Mouse (Mus musculus) lung, postnatal 0 days (tissue): ENCODE measurements around the gene Retreg1. TPM values are rescaled to one million over a fixed set of nuclear protein-coding genes. Genes with fewer than 3 reads are reported as not detected.

Experiments used
- ATAC-seq: fragments of 200-750 bp; cut with Nextera tagmentation; 2 replicates; pipeline ENCODE4 v1.8.0; 2017; ENCODE audit warnings: moderate library complexity
- DNase-seq: peaks from one replicate; pipeline ENCODE4 v3.0.0-alpha.2; 2016; ENCODE audit warnings: low spot score
- H3K27ac ChIP-seq: fragments of 300-500 bp; sonication (generic); 2 replicates; pipeline ENCODE4 v1.5.1; 2014; ENCODE audit warnings: antibody characterized with exemption, mild to moderate bottlenecking, low read length, mixed read lengths
- H3K27me3 ChIP-seq: fragments of 300-500 bp; sonication (generic); replicated peaks from 2 replicates; pipeline ENCODE4 v1.6.1; 2014; ENCODE audit warnings: low read length, mixed read lengths; ENCODE audit not compliant: insufficient read depth
- H3K36me3 ChIP-seq: fragments of 300-500 bp; sonication (generic); 2 replicates; pipeline ENCODE4 v1.6.1; 2014; ENCODE audit warnings: low read length, mixed read lengths; ENCODE audit not compliant: insufficient read depth
- H3K4me1 ChIP-seq: fragments of 300-500 bp; sonication (generic); 2 replicates; pipeline ENCODE4 v1.6.1; 2014; ENCODE audit warnings: antibody characterized with exemption, low read depth, low read length, mixed read lengths; ENCODE audit not compliant: insufficient read depth
- H3K4me2 ChIP-seq: fragments of 300-500 bp; sonication (generic); replicated peaks from 2 replicates; pipeline ENCODE4 v1.6.1; 2014; ENCODE audit warnings: low read depth, mild to moderate bottlenecking, low read length, moderate library complexity, mixed read lengths
- H3K4me3 ChIP-seq: fragments of 300-500 bp; sonication (generic); 2 replicates; pipeline ENCODE4 v1.5.1; 2014; ENCODE audit warnings: low read depth, low read length
- H3K9ac ChIP-seq: fragments of 300-500 bp; sonication (generic); replicated peaks from 2 replicates; pipeline ENCODE4 v1.6.1; 2014; ENCODE audit warnings: low read depth, mild to moderate bottlenecking
- H3K9me3 ChIP-seq: fragments of 300-500 bp; sonication (generic); 2 replicates; pipeline ENCODE4 v1.6.1; 2016; ENCODE audit warnings: low read length, mixed read lengths
- CTCF ChIP-seq: IDR thresholded peaks from 2 replicates; pipeline ENCODE4 v1.5.1; 2016; ENCODE audit warnings: antibody characterized with exemption, mild to moderate bottlenecking
- EP300 ChIP-seq: IDR thresholded peaks from 2 replicates; pipeline ENCODE4 v1.6.1; 2016; ENCODE audit warnings: antibody characterized with exemption, mild to moderate bottlenecking, control low read depth
- WGBS: fragments of 180-500 bp; shearing (Covaris S2); extraction: QIAGEN DNeasy Blood & Tissue Kit; methylation state at CpG from one replicate; pipeline ENCODE4 v1.1.7; 2014; 5-methylcytosine and 5-hydroxymethylcytosine counted together
- polyA plus RNA-seq: library from polyadenylated mRNA; unstranded; fragments of >200 nt; fragmentation: Nextera tagmentation; extraction: Ambion mirVana; gene quantifications from 2 replicates; pipeline ENCODE4 v1.2.1, GENCODE M21; 2015

Gene Retreg1
- polyA plus RNA-seq, 1 experiment from 2014 or later = 36.2 TPM

DNA sequence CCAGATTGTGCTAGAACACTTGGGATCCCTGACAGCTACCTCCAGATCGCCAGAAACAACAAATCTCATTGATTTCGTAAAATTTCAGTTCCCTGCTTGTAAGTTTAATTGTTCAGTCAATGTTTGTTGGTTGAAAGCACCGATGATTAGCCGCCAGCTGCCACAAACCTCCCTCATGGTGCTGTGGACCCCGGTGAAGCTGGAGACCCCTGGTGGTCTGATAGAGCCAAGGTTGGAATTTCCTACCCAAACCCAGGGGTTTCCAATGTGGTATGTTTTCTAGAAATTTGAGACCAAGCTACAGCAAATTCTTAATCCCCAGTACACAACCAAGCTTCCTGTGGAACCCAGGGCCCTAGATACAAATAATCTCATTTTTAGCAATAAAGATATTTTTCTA is 41.3 kb upstream of the Retreg1 start:
- no peak overlapping the region for H3K4me3 ChIP-seq
- no peak overlapping the region for H3K27ac ChIP-seq
- DNase-seq = no peak
- no peaks in the 10 kb centered on the region for H3K4me1 ChIP-seq
- no peaks in the 10 kb centered on the region for H3K27me3 ChIP-seq
- H3K9me3 ChIP-seq = no peaks in the 10 kb centered on the region
- H3K4me2 ChIP-seq = no peak overlapping the region
- peaks cover 52% of the 10 kb centered on the region for H3K36me3 ChIP-seq
- no peak overlapping the region for H3K9ac ChIP-seq
- no peak for ATAC-seq
- TF ChIP-seq CTCF (no peak), EP300 (no peak)
- WGBS = 83% methylated on average over 5 of the region's 5 CpGs

DNA sequence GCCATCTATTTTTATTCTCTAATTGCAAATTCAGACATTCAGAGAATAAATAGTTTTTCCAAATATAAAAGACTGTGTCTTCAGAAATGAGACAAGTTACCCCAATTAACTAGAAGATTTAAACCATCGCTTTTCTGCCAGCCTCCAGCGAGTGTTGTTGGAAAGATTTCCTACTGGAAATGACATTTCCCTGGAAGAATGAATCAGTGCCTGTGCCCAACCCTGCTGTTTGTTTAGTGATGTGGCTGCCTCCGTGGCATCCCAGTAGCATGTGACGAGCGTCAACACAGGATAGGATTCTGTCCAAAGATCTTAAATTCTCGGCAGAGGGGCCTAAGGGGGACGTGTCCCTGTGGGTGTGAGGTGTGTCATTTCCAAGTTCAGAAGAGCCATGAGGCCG is 40.8 kb upstream of the Retreg1 start:
- no peak overlapping the region for H3K27ac ChIP-seq
- WGBS = 75% methylated on average over 8 of the region's 8 CpGs

DNA sequence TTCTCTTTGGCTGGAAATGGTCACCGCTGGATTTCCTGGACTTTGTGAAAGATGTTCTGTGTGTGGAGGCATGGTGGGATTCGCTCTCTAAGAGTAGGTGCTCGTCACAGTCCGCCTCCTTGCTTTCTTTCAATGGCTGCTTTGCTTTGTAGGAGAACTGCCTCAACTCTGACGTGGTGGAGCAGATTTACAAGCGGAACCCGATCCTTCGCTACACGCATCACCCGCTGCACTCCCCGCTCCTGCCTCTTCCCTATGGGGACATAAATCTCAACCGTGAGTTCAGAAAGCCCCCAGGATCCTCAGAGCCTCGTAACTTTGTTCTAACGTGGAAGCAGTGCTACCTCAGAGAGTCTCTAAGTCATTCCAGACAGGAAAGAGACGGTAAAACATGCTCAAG is 39.9 kb upstream of the Retreg1 start:
- no peaks in the 10 kb centered on the region for H3K9me3 ChIP-seq
- H3K27ac ChIP-seq = no peak overlapping the region
- H3K9ac ChIP-seq = no peak overlapping the region
- no peaks in the 10 kb centered on the region for H3K27me3 ChIP-seq
- TF ChIP-seq CTCF (no peak), EP300 (no peak)
- H3K36me3 ChIP-seq = peaks cover 55% of the 10 kb centered on the region
- no peak overlapping the region for H3K4me3 ChIP-seq
- no peak for ATAC-seq
- no peak for DNase-seq
- H3K4me2 ChIP-seq = no peak overlapping the region
- WGBS = 86% methylated on average over 15 of the region's 15 CpGs
- H3K4me1 ChIP-seq = no peaks in the 10 kb centered on the region

More for the DNA sequence above, 40.8 kb upstream of the Retreg1 start:
- no peak overlapping the region for H3K4me2 ChIP-seq
- no peaks in the 10 kb centered on the region for H3K4me1 ChIP-seq
- no peak overlapping the region for H3K4me3 ChIP-seq
- no peak overlapping the region for H3K9ac ChIP-seq
- TF ChIP-seq EP300 (no peak), CTCF (no peak)
- no peaks in the 10 kb centered on the region for H3K27me3 ChIP-seq
- no peaks in the 10 kb centered on the region for H3K9me3 ChIP-seq
- ATAC-seq = 0 out of 2 replicates have a peak, but pooled peaks have one; percentile 8
- no peak for DNase-seq
- peaks cover 53% of the 10 kb centered on the region for H3K36me3 ChIP-seq

DNA sequence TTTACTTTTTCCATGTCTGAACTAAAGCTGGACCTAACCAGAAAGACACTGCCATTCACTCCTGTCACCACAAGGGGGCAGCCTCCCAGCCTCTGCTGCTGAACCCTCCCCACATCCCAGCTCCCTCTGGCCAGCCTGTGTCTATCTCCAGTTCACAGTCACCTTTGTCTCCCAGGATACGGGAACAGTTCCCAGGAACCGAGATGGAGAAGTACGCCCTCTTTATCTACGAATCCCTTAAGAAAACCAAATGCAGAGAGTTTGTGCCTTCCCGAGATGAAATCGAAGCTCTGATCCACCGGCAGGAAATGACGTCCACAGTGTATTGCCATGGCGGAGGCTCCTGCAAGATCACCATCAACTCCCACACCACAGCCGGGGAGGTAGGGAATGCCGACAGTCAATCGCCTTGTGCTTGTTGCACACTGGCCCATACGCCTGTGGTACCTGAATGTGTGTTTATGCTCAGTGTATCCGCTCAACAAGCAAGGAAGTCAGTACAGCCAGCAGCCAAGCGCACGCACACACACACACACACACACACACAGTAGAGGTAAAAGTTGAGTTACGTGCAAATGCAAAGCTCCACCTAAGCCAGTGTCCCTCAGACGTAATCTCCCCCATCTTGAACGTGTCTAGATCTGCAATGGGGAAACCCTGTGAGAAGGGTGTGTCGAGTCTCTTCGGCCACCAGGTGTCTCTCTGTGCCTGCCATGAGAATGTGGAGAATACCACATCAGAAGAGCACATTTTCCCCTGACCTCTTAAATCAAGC is 37.5 kb upstream of the Retreg1 start:
- Histone ChIP-seq H3K27ac (no peak overlapping the region), H3K27me3 (no peaks in the 10 kb centered on the region), H3K4me3 (no peak overlapping the region), H3K9ac (no peak overlapping the region), H3K36me3 (peaks cover 47% of the 10 kb centered on the region), H3K4me1 (no peaks in the 10 kb centered on the region), H3K9me3 (no peaks in the 10 kb centered on the region), H3K4me2 (no peak overlapping the region)
- TF ChIP-seq EP300 (no peak), CTCF (peak; percentile 90)
- 78% methylated on average over 21 of the region's 21 CpGs for WGBS
- peak; percentile 72 for DNase-seq
- ATAC-seq = peak; percentile 55

DNA sequence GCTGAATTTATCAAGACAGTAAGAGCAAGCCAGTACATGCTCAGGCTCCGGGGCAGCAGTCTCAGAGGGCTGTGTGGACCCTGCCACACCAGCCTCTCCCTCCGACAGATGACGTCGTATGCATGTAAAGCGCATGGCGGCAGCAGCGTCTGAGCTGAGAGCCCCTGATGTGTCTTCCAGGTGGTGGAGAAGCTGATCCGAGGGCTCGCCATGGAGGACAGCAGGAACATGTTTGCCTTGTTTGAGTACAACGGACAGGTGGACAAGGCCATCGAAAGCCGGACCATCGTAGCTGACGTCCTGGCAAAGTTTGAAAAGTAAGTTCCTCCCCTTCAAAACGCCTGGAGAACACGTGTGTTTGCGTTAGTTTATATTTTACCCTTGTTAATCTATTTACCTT is 36.6 kb upstream of the Retreg1 start:
- TF ChIP-seq CTCF = no peak
- TF ChIP-seq EP300 = no peak
- Histone ChIP-seq H3K27me3 (no peaks in the 10 kb centered on the region), H3K4me3 (no peak overlapping the region), H3K9me3 (no peaks in the 10 kb centered on the region), H3K4me2 (no peak overlapping the region), H3K4me1 (no peaks in the 10 kb centered on the region), H3K27ac (no peak overlapping the region), H3K9ac (no peak overlapping the region), H3K36me3 (peaks cover 48% of the 10 kb centered on the region)
- ATAC-seq (no peak), DNase-seq (no peak)
- WGBS = 94% methylated on average over 17 of the region's 17 CpGs

DNA sequence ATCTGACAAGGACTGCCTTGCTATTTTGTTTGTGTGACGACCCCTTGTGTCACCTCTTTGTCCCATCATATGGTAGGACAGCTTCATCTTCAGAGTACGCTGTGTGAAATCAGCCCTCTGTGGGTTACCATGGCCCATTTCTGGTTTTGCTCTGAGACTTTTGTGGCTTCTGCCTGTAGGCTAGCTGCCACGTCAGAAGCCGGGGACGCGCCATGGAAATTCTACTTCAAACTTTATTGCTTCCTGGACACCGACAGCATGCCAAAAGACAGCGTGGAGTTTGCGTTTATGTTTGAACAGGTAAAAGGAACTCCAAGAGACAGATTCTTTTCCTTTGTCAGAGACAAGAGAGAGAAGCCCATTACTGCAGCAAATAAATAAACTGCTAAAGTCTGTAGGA is 36.1 kb upstream of the Retreg1 start:
- H3K4me1 ChIP-seq = no peaks in the 10 kb centered on the region
- no peaks in the 10 kb centered on the region for H3K9me3 ChIP-seq
- TF ChIP-seq EP300 (no peak), CTCF (no peak)
- H3K36me3 ChIP-seq = peaks cover 53% of the 10 kb centered on the region
- 92% methylated on average over 9 of the region's 9 CpGs for WGBS
- no peak overlapping the region for H3K9ac ChIP-seq
- DNase-seq = no peak
- no peak overlapping the region for H3K4me3 ChIP-seq
- no peak overlapping the region for H3K4me2 ChIP-seq
- ATAC-seq = no peak
- H3K27ac ChIP-seq = no peak overlapping the region
- H3K27me3 ChIP-seq = no peaks in the 10 kb centered on the region
